Mouse (Mus musculus) stomach, postnatal 0 days (tissue): ENCODE results near the gene Mei1.

ENCODE experiments used
- CTCF ChIP-seq: IDR thresholded peaks from 2 replicates; pipeline ENCODE4 v1.5.1; 2016; ENCODE audit warnings: antibody characterized with exemption, low read depth, mild to moderate bottlenecking, moderate library complexity
- EP300 ChIP-seq: optimal IDR thresholded peaks from 2 replicates; pipeline ENCODE3; 2016; ENCODE audit warnings: antibody characterized with exemption

DNA sequence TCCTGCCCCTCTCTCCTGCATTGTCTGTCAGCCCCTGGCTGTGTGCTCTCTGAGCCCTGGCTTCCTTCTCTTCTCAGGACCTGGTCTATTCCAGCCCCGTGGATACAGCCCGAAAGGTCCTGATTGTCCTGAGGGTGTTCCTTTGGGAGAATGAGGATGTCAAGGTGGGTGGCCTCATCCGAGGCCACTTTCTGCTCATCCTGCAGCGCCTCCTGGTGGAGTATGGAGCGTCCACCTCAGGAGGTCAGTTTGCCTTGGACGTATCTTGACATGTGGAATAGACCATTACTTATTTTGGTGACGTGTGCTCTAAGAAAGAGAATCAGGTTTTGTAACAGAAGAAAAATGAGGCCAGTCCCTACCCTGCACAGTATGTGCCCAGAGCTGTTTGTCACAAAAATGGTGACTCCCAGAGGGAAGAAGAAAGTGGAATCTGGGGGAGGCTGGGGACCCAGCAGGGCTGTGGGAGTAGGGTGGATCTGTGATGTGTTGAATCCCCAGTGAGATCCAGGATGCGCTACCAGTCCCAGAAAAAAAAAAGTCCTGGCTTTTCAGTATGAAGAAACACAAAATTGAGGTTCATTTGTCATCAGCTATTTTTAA is 37.3 kb downstream of the Mei1 start:
- TF ChIP-seq CTCF (peak; percentile 83), EP300 (no peak)
